Mouse (Mus musculus): ENCODE results near the gene Anp32a. TPM values are rescaled to one million over a fixed set of nuclear protein-coding genes. Genes with fewer than 3 reads are reported as not detected.

Anp32a gene
- polyA plus RNA-seq, 1 experiment from 2014 or later, result 149 TPM

- Histone ChIP-seq H3K27ac (no peak overlapping the region), H3K36me3 (peaks cover 61% of the 10 kb centered on the region), H3K4me1 (peaks cover 9% of the 10 kb centered on the region; the same call in 1 of the 2 replicates), H3K4me3 (no peak overlapping the region), H3K4me2 (replicated peaks) (no peak overlapping the region), H3K9me3 (0 out of 2 replicates have a peak, but pooled peaks cover 4% of the 10 kb centered on the region), H3K9ac (no peak overlapping the region), H3K27me3 (replicated peaks) (no peaks in the 10 kb centered on the region)
- 96% methylated on average over 10 of the region's 10 CpGs for WGBS
- ATAC-seq (ENCODE audit: low FRiP score, low read depth), result no peak
Observed at GRCm38 (mm10) chr9:62423871-62424270, 82.8 kb downstream of the Anp32a start.

GRCm38 (mm10) chr9:62425265-62425664 is 84.2 kb downstream of the Anp32a start:
- Histone ChIP-seq H3K9ac (no peak overlapping the region), H3K27me3 (replicated peaks) (no peaks in the 10 kb centered on the region), H3K4me1 (peaks cover 9% of the 10 kb centered on the region; the same call in 1 of the 2 replicates), H3K4me2 (replicated peaks) (no peak overlapping the region), H3K4me3 (no peak overlapping the region), H3K9me3 (no peaks in the 10 kb centered on the region), H3K27ac (no peak overlapping the region), H3K36me3 (peaks cover 65% of the 10 kb centered on the region)
- 63% methylated on average over 5 of the region's 5 CpGs for WGBS
- no peak for ATAC-seq (ENCODE audit: low FRiP score, low read depth)

GRCm38 (mm10) chr9:62426021-62426420 is 84.9 kb downstream of the Anp32a start:
- Histone ChIP-seq H3K9me3 (no peaks in the 10 kb centered on the region), H3K4me2 (replicated peaks) (no peak overlapping the region), H3K27ac (no peak overlapping the region), H3K36me3 (peaks cover 73% of the 10 kb centered on the region), H3K27me3 (replicated peaks) (no peaks in the 10 kb centered on the region), H3K4me1 (peaks cover 5% of the 10 kb centered on the region; the same call in 1 of the 2 replicates), H3K4me3 (no peak overlapping the region), H3K9ac (no peak overlapping the region)
- WGBS, result 92% methylated on average over 19 of the region's 19 CpGs
- no peak for ATAC-seq (ENCODE audit: low FRiP score, low read depth)

GRCm38 (mm10) chr9:62426531-62426930 is 85.4 kb downstream of the Anp32a start:
- no peaks in the 10 kb centered on the region for H3K9me3 ChIP-seq
- H3K27ac ChIP-seq, result no peak overlapping the region
- H3K27me3 ChIP-seq (replicated peaks), result no peaks in the 10 kb centered on the region
- 0 out of 2 replicates have a peak, but pooled peaks cover 1% of the 10 kb centered on the region for H3K4me1 ChIP-seq
- no peak for ATAC-seq (ENCODE audit: low FRiP score, low read depth)
- no peak overlapping the region for H3K4me3 ChIP-seq
- no peak overlapping the region for H3K4me2 ChIP-seq (replicated peaks)
- peaks cover 78% of the 10 kb centered on the region for H3K36me3 ChIP-seq
- H3K9ac ChIP-seq, result no peak overlapping the region
- 94% methylated on average over 6 of the region's 6 CpGs for WGBS

- Histone ChIP-seq H3K9ac (no peak overlapping the region), H3K27me3 (replicated peaks) (no peaks in the 10 kb centered on the region), H3K27ac (no peak overlapping the region), H3K4me1 (no peaks in the 10 kb centered on the region), H3K9me3 (no peaks in the 10 kb centered on the region), H3K4me2 (replicated peaks) (no peak overlapping the region), H3K36me3 (peaks cover 78% of the 10 kb centered on the region), H3K4me3 (no peak overlapping the region)
- WGBS, result 90% methylated on average over 8 of the region's 8 CpGs
- no peak for ATAC-seq (ENCODE audit: low FRiP score, low read depth)
Observed at GRCm38 (mm10) chr9:62427010-62427409, 85.9 kb downstream of the Anp32a start.

Other genes starting within 250 kb of the Anp32a start
- gene Glce, start 218.6 kb upstream of the Anp32a start, polyA plus RNA-seq (2016; fragmentation: Nextera tagmentation; extraction: Ambion mirVana), result 17.3 and 21.9 TPM in 2 replicates
- not detected in 2 replicates for gene Spesp1, start 59.1 kb upstream of the Anp32a start, polyA plus RNA-seq (2016; fragmentation: Nextera tagmentation; extraction: Ambion mirVana)
- 41.6 and 45.1 TPM in 2 replicates for gene Coro2b, start 195.8 kb downstream of the Anp32a start, polyA plus RNA-seq (2016; fragmentation: Nextera tagmentation; extraction: Ambion mirVana)

Measured in neural tube, embryonic 12.5 days (tissue).